Mouse (Mus musculus) yolk sac, embryonic 10.5 days (tissue): Measurements from ENCODE around the gene Nr2f2.

ENCODE experiments used
- DNase-seq: peaks from one replicate; pipeline ENCODE4 v3.0.0-alpha.2; 2017; ENCODE audit warnings: low spot score

Nr2f2 gene

GRCm38 (mm10) chr7:70365941-70366807, at the start of gene Nr2f2:
Nr2f2 (minus strand) TSS chr7:70366735.
- peak; percentile 59 for DNase-seq

- no peak for DNase-seq
Measured at GRCm38 (mm10) chr7:70414461-70414860, 47.9 kb upstream of the Nr2f2 start.

DNA sequence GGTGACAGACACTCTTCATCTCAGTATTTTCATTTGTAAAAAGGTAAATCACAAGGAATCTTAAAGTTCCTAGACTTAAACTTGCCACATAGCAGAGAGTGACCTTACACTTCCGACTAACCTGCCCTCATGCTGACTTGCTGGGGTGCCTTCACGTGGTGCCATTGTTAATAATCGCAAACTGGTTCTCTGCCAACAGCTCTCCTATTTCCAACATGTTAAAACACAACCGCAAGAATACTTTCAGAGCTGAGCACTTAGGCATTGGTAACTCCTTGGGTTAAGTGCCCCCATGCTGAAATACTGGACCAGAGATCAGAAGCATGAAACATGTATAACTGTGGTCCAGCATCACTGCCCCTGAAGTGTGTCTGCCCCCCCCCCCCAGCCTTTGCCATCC, 47.1 kb upstream of the Nr2f2 start:
- DNase-seq = no peak

GRCm38 (mm10) chr7:70412900-70413299, 46.4 kb upstream of the Nr2f2 start:
- no peak for DNase-seq

DNA sequence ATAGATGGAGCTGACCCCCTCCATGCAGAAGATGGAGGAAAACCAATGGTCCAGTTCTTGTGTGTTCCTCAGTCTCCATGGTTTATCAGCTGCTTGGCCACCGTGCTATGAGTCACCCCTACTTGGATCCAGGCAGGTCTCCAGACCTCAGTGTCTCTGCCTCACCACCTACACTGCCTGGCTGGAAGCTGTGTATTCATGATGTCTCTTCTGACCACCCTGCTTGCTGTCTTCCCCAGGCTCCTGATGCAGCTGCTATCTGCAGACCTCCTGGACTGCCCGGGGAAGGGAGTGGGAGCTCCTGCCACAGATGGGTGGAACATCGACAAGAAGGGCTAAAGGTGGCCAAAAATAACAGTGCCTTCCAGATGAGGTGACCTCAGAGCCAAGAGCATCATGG, 43.8 kb upstream of the Nr2f2 start:
- no peak for DNase-seq

DNA sequence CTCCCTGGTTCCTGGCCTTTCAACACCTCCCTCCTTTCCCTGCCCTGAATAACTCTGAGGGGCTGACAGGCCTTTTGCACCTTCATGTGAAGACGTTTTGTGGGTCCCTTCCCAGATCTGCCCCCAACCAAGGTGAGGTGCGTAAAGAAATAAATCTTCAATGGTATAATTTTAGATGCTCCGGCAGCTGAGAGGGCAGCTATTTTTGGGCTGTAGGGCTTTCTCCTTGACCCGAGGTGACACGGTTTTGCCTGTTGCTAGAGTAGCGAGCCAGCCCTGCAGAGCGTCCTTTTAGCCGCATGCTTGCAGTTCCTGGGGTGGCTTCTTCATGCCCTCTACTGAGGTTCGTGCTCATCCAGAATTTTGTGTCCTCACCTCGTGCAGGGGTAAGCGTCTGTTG, 43.4 kb upstream of the Nr2f2 start:
- no peak for DNase-seq

DNA sequence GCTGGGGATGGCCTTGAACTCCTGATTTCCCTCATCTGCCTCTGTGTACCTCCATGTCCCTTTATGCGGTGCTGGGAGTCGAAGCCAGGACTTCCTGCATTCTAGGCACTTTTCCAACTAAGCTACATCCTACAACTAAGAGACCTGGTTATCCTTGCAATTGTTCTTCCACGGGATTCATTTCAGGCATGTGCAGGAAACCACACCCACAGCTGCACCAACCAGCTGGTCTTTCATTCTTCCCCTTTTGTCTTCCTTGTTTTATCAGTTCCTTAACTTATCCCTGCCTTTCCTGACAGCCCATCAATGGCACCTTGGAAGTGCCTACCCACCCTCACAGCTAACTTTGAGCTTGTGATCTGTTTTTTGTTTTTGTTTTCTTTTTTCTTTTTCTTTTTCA, 42.3 kb upstream of the Nr2f2 start:
- DNase-seq = no peak

DNA sequence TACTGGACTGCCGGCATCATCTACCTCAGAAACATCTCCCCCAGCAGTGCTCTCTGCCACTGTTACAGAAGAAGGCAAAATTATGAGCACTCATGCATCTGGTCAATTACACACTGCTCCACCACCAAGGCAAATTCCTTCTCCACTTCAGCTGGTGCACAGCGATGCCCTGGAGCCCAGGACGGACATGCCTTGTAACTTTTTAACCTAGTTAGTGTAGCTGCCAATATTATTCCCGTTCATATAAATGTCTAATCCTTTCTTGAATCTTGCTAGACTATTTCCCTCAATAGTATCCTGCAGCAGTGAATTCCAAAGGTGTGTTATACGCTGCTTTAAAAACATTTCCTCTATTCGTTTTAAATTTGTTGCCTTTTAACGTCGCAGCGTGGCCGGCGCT, 40.6 kb upstream of the Nr2f2 start:
- no peak for DNase-seq

DNA sequence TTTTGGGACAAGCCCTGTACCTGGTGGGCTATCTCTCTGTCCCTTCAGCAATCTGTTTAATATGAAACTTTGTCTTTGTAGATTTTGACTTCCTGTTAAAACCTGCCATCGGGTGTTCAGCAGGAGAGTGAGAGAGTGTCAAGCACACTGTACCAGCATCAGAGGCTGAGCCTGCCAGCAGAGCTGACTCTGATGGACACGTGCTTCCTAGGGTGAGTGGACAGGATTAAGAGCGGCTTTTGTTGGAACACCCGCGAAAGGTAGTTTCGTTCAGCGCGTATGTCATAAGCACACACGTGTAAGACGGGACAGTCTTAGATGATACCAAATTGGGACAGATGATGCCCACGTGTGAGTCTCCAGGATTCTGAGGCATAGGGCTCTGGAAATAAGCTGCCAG, 40.0 kb upstream of the Nr2f2 start:
- no peak for DNase-seq

GRCm38 (mm10) chr7:70405466-70405865, 38.9 kb upstream of the Nr2f2 start:
- DNase-seq = no peak

DNA sequence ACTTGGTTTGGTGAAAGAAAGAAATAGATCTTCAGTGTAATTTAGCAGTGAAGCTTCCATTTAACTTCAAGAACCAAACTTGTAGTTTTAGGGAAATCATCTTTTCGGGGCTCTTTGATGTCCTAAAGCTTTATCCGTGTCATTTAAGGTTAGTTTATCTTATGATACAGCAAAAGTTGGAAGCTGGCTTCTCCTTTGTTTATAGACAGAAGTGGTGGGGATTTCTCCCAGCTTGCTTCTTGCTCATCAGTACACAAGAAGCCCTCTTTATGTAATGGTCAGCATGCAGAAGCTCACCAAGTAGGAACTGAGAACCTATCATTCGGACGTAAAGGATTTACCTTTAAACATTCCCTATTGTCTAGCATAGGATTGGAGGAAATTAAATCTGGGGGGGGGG, 16.3 kb upstream of the Nr2f2 start:
- no peak for DNase-seq

DNA sequence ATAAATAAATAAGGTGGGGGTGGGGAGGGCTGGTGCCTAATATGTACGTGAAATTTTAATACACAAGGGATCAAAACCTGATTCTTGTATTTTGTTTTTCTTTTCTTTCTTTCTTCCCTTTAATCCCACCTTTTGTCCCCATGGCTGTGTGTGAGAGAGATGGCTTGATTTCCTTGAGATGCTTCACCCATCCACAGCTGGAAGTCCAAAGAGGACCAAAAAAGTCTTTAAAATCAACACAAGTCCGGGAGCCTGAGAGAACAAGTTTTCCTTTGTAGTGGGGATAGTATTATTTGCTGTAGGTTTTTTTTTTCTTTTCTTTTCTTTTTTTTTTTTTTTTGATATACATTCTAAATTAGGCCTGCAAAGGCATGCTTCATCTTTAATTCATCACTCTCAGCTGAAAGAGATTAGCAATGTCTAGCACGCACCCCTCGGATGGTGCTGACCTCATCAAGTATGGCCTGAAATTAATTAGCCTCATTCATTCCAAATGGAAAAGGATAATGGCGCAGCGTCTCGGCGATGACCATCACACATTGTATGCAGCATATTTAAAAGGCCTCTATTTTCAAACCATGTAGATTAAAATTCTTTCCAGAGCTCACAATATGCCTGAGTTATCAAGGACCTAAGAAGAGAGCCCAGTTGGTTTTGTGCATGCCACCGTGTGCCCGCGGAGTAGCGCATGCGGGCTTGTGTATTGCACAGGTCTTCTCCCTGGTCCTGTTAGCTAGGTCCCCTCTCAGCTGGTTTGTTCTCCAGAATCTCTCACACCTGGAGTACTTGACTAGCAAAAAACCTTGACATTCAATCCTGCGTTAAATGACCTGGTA, 15.1 kb upstream of the Nr2f2 start:
- no peak for DNase-seq

- DNase-seq = no peak
Measured at GRCm38 (mm10) chr7:70380943-70381342, 14.4 kb upstream of the Nr2f2 start.

DNA sequence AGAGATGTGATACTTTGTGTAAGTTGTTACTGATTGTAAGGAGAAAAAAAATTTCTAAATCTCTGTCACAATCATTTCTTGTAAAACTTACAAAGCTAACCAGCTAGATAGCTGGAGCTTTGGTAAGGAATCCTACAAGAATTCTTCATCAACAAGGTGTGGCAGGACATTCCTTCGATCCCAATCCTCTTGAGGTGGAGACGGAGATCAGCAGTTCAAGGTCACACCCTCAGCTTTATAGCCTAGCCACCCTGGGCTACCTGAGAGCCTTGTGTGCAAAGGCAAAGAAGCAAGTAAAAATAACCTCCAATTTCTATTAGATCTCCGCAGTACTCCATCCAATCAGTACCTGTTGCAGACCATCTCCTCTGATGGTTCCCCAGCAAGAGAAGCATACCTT, 13.7 kb upstream of the Nr2f2 start:
- no peak for DNase-seq

GRCm38 (mm10) chr7:70370552-70371262, 4.2 kb upstream of the Nr2f2 start:
- DNase-seq = peak; percentile 18

- DNase-seq = peak; percentile 28
Measured at GRCm38 (mm10) chr7:70369731-70370551, 3.4 kb upstream of the Nr2f2 start.

- peak; percentile 36 for DNase-seq
Measured at GRCm38 (mm10) chr7:70369061-70369730, 2.7 kb upstream of the Nr2f2 start.

GRCm38 (mm10) chr7:70368751-70369060, 2.2 kb upstream of the Nr2f2 start:
- no peak for DNase-seq

DNA sequence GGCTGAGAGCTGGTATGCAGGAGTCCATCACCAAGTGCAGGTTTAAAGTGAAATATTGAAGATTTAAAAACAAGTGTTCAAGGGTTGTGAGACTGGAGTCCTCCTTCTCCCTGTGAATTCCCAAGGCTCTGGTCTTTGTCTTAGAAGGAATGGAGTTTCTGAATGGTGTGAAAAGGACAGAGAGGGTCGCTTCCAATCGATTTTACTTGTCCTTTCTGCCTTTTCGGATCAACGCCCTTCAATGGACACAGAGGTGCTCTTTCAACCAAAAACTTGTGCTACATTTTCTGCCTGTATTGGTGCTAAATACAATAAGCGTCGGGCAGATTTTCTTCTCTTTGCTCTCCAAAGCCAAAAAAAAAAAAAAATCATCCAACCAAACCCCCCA, 1.7 kb upstream of the Nr2f2 start:
- no peak for DNase-seq

DNA sequence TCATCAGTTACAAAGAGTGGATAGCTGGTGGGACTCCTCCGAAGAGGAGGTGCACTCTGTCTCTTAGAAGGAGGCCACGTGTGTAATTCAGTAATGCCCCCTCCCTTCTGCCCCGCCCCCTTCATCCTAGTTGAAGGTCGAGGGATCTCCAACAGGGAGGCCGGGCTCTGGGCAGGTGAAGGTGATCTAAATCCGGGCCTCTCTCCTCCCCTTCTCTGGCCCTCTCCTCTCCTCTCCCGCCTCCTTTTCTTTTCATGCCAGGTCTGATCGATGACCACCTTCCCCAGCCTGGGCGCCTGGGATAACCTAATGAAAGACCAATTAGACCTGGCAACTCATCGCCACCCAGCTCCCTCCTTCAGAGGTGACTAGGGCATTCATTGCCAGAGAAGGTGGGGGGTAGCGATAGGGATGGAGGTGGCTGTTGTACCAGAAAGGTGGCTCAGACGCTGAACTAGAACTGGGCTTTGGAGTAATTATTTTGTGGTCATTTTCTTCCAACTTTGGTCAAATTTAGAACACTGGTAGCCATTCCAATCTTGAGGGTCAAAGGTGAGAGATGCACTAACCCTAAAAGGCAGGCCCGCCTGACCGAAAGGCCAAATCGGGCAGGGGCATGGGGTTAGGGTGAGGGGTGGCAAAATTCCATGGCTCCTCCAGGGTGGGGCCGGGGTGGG, 1.2 kb upstream of the Nr2f2 start:
- DNase-seq = no peak

GRCm38 (mm10) chr7:70366808-70367095, 217 bp upstream of the Nr2f2 start:
- no peak for DNase-seq
